Mouse (Mus musculus) bone marrow, adult 2 months (tissue): ENCODE results near the gene Gm42421. TPM values are rescaled to one million over a fixed set of nuclear protein-coding genes. Genes with fewer than 3 reads are reported as not detected.

ENCODE experiments used
- H3K27ac ChIP-seq: fragments of 200-500 bp; 2 replicates; pipeline ENCODE4 v1.5.1; 2012; ENCODE audit warnings: low read depth, mild to moderate bottlenecking, control low read depth, inconsistent platforms, low read length; ENCODE audit not compliant: control insufficient read depth, poor library complexity, insufficient read depth
- H3K4me1 ChIP-seq: fragments of 200-500 bp; 2 replicates; pipeline ENCODE4 v1.6.1; 2011; ENCODE audit warnings: low read length; ENCODE audit not compliant: control insufficient read depth, insufficient read depth
- H3K4me3 ChIP-seq: fragments of 200-500 bp; replicated peaks from 2 replicates; pipeline ENCODE3; 2011; ENCODE audit warnings: mild to moderate bottlenecking, low read depth, low read length, control low read depth; ENCODE audit not compliant: control insufficient read depth
- CTCF ChIP-seq: fragments of 200-500 bp; IDR thresholded peaks from 2 replicates; pipeline ENCODE4 v1.5.1; 2011; ENCODE audit warnings: low read length, control low read depth; ENCODE audit not compliant: control insufficient read depth, insufficient read depth
- POLR2A ChIP-seq: fragments of 200-500 bp; IDR thresholded peaks from 2 replicates; pipeline ENCODE4 v1.6.1; 2011; ENCODE audit warnings: low read depth, mild to moderate bottlenecking, control low read depth, low read length, borderline replicate concordance; ENCODE audit not compliant: control insufficient read depth
- WGBS: fragments of 180-500 bp; shearing (Covaris S2); methylation state at CpG from one replicate; pipeline ENCODE4 v1.1.7; 2018; 5-methylcytosine and 5-hydroxymethylcytosine counted together
- polyA plus RNA-seq: library from polyadenylated mRNA; stranded (reverse); fragments of >200 nt; gene quantifications from 2 replicates; pipeline ENCODE4 v1.2.4, GENCODE M21; 2011; ENCODE audit warnings: low replicate concordance; ENCODE audit not compliant: missing spikeins, insufficient read depth, insufficient read length

The Gm42421 gene
- polyA plus RNA-seq, 1 experiment, result 4.5 TPM

DNA sequence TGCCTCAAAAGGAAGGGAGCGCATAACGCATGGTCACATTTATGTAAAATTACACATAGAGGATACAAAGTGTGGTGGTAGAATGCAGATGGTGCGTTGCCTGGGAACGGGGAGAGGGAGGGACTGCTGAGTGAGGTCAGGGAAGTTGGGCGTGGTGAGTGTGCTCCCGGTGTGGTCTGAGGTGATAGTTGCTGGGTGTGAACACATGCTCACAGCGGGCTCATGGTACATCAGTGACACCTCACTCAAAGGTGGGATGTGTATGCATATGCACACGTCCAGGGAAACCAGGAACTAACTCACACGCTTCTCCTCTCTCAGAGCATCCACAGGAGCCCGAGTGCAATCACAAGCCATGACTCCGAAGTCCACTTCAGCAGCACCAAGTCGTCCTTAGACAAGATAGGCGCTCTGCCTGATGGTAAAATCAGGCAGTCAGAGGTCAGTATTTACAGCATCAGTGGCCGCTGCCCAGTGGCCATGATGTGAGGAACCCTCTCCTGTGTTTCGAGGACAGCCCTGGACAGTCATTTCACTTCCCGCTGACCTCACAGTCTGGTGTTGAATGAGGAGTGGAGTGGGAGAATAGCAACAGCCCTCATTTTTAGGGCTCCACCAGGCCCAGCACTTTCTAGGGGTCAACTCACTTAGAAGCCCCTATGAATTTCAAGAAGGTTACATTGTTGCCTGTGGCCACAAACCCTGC is 48.9 kb downstream of the Gm42421 start:
- Histone ChIP-seq H3K27ac (no peak overlapping the region), H3K4me1 (peaks cover 4% of the 10 kb centered on the region), H3K4me3 (no peak overlapping the region)
- 68% methylated on average over 16 of the region's 16 CpGs for WGBS
- no peak for TF ChIP-seq CTCF
- TF ChIP-seq POLR2A, result no peak

DNA sequence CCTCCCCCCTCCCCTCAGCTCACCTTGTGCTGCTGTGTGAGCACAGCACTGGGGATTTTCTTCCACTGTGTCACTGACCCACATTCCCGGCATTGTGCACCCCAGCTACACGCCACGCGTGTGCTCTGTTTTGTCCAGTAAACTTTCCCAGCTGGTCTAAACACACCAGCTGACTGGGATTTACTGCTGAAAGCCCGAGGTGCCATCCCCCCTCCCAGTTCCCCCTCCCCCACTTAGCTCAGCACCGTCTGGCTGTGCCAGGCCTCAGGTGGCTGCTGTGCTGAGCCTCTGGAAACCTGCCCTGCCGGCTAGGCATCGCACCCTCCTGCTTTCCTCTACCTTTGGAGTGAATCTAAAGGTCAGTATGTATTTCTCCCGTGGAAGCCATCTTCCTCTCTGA is 52.9 kb downstream of the Gm42421 start:
- Histone ChIP-seq H3K4me3 (no peak overlapping the region), H3K4me1 (peaks cover 3% of the 10 kb centered on the region), H3K27ac (no peak overlapping the region)
- no peak for TF ChIP-seq POLR2A
- no peak for TF ChIP-seq CTCF
- 77% methylated on average over 9 of the region's 9 CpGs for WGBS

GRCm38 (mm10) chr5:143982361-143982760 is 54.4 kb downstream of the Gm42421 start:
- Histone ChIP-seq H3K4me1 (no peaks in the 10 kb centered on the region), H3K4me3 (no peak overlapping the region), H3K27ac (no peak overlapping the region)
- 77% methylated on average over 2 of the region's 2 CpGs for WGBS
- TF ChIP-seq POLR2A, result no peak
- no peak for TF ChIP-seq CTCF

- no peak for TF ChIP-seq POLR2A
- no peak for TF ChIP-seq CTCF
- Histone ChIP-seq H3K27ac (no peak overlapping the region), H3K4me3 (no peak overlapping the region), H3K4me1 (no peaks in the 10 kb centered on the region)
- 72% methylated on average over 7 of the region's 7 CpGs for WGBS
Measured at GRCm38 (mm10) chr5:143985381-143985780, 57.4 kb downstream of the Gm42421 start.

Other genes with a start within 250 kb of the Gm42421 start
- gene Usp42, start 195.9 kb upstream of the Gm42421 start, polyA plus RNA-seq, result 6.1 and 6.2 TPM in 2 replicates
- gene Eif2ak1, start 110.4 kb upstream of the Gm42421 start, polyA plus RNA-seq, result 67.6 and 84.5 TPM in 2 replicates
- gene Ankrd61, start 30.5 kb upstream of the Gm42421 start, polyA plus RNA-seq, result not detected in 2 replicates
- 21.8 and 24.3 TPM in 2 replicates for gene Aimp2, start 18.3 kb upstream of the Gm42421 start, polyA plus RNA-seq
- 10.1 and 10.3 TPM in 2 replicates for gene Pms2, start 18.2 kb upstream of the Gm42421 start, polyA plus RNA-seq
- 1.9 and 4.8 TPM in 2 replicates for gene Rsph10b, start 4.9 kb downstream of the Gm42421 start, polyA plus RNA-seq
- gene Ccz1, start 86.7 kb downstream of the Gm42421 start, polyA plus RNA-seq, result 29.1 and 44.4 TPM in 2 replicates
- not detected in 2 replicates for gene Ocm, start 98.5 kb downstream of the Gm42421 start, polyA plus RNA-seq
- gene Lmtk2, start 172.3 kb downstream of the Gm42421 start, polyA plus RNA-seq, result 4.3 and 5.5 TPM in 2 replicates